Mouse (Mus musculus) midbrain, embryonic 10.5 days (tissue): ENCODE data around the gene Clpsl2. TPM values are rescaled to one million over a fixed set of nuclear protein-coding genes. Genes with fewer than 3 reads are reported as not detected.

ENCODE experiments used
- microRNA-seq: library from miRNA; unstranded; fragments of <30 nt; microRNA quantifications from one replicate; pipeline ENCODE4, GENCODE M21; 2017
- polyA plus RNA-seq: library from polyadenylated mRNA; unstranded; fragments of >200 nt; fragmentation: Nextera tagmentation; extraction: Ambion mirVana; gene quantifications from 2 replicates; pipeline ENCODE4 v1.2.1, GENCODE M21; 2016

The Clpsl2 gene
- polyA plus RNA-seq, 1 experiment from 2014 or later = not detected

Small RNA genes within 50 kb of the gene (microRNA-seq; reads per million reads assigned to microRNA genes)
- not detected for gene Gm25195
- gene Mir6969 = not detected

Other genes with a start within 250 kb of the Clpsl2 start
- 28.2 and 30.8 TPM in 2 replicates for gene Fance, start 235.9 kb upstream of the Clpsl2 start, polyA plus RNA-seq
- 426 and 489 TPM in 2 replicates for gene Rpl10a, start 220.9 kb upstream of the Clpsl2 start, polyA plus RNA-seq
- 5.0 and 5.2 TPM in 2 replicates for gene Tead3, start 198.6 kb upstream of the Clpsl2 start, polyA plus RNA-seq
- gene Tulp1, start 184.2 kb upstream of the Clpsl2 start, polyA plus RNA-seq = 2.8 and 5.0 TPM in 2 replicates
- 28.9 and 31.9 TPM in 2 replicates for gene Fkbp5, start 31.9 kb upstream of the Clpsl2 start, polyA plus RNA-seq
- not detected in 2 replicates for gene Armc12, start 18.6 kb upstream of the Clpsl2 start, polyA plus RNA-seq
- gene Clps, start 11.4 kb downstream of the Clpsl2 start, polyA plus RNA-seq = not detected in 2 replicates
- gene Lhfpl5, start 26.2 kb downstream of the Clpsl2 start, polyA plus RNA-seq = 1.2 and 1.5 TPM in 2 replicates
- 115 and 120 TPM in 2 replicates for gene Srpk1, start 73.3 kb downstream of the Clpsl2 start, polyA plus RNA-seq
- gene Slc26a8, start 140.8 kb downstream of the Clpsl2 start, polyA plus RNA-seq = 0.46 and 0.56 TPM in 2 replicates
- gene Mapk14, start 141.9 kb downstream of the Clpsl2 start, polyA plus RNA-seq = 36.1 and 40.7 TPM in 2 replicates
- gene AC170998.1, start 176.7 kb downstream of the Clpsl2 start, polyA plus RNA-seq = 3.3 and 3.4 TPM in 2 replicates
- 2.3 and 4.0 TPM in 2 replicates for gene Mapk13, start 219.9 kb downstream of the Clpsl2 start, polyA plus RNA-seq